Mouse (Mus musculus) forebrain, embryonic 12.5 days (tissue): Measurements from ENCODE around the gene Kif24. TPM values are rescaled to one million over a fixed set of nuclear protein-coding genes. Genes with fewer than 3 reads are reported as not detected.

Source experiments
- ATAC-seq: fragments of 200-750 bp; cut with Nextera tagmentation; 2 replicates; pipeline ENCODE4 v1.8.0; 2017; ENCODE audit warnings: moderate TSS enrichment; ENCODE audit not compliant: low FRiP score
- H3K27ac ChIP-seq: fragments of 300-500 bp; sonication (generic); 2 replicates; pipeline ENCODE4 v1.5.1; 2016; ENCODE audit warnings: mild to moderate bottlenecking
- H3K27me3 ChIP-seq: fragments of 300-500 bp; sonication (generic); 2 replicates; pipeline ENCODE4 v1.6.1; 2016; ENCODE audit warnings: mild to moderate bottlenecking
- H3K36me3 ChIP-seq: fragments of 300-500 bp; sonication (generic); replicated peaks from 2 replicates; pipeline ENCODE4 v1.6.1; 2016; ENCODE audit warnings: mild to moderate bottlenecking
- H3K4me1 ChIP-seq: fragments of 300-500 bp; sonication (generic); 2 replicates; pipeline ENCODE4 v1.6.1; 2016
- H3K4me2 ChIP-seq: fragments of 300-500 bp; sonication (generic); 2 replicates; pipeline ENCODE4 v1.6.1; 2016; ENCODE audit warnings: mild to moderate bottlenecking, moderate library complexity
- H3K4me3 ChIP-seq: fragments of 300-500 bp; sonication (generic); replicated peaks from 2 replicates; pipeline ENCODE4 v1.5.1; 2016; ENCODE audit warnings: mild to moderate bottlenecking
- H3K9ac ChIP-seq: fragments of 300-500 bp; sonication (generic); 2 replicates; pipeline ENCODE4 v1.6.1; 2016; ENCODE audit warnings: mild to moderate bottlenecking
- H3K9me3 ChIP-seq: fragments of 300-500 bp; sonication (generic); 2 replicates; pipeline ENCODE4 v1.6.1; 2016
- WGBS: fragments of 180-500 bp; shearing (Covaris S2); methylation state at CpG from one replicate; pipeline ENCODE4 v1.1.7; 2016; 5-methylcytosine and 5-hydroxymethylcytosine counted together
- polyA plus RNA-seq: library from polyadenylated mRNA; unstranded; fragments of >200 nt; fragmentation: Nextera tagmentation; extraction: Ambion mirVana; gene quantifications from 2 replicates; pipeline ENCODE4 v1.2.1, GENCODE M21; 2016

The Kif24 gene
- polyA plus RNA-seq, 1 experiment from 2014 or later: 14.3 TPM

- Histone ChIP-seq H3K4me3 (no peak overlapping the region), H3K4me2 (no peak overlapping the region), H3K27ac (no peak overlapping the region), H3K27me3 (no peaks in the 10 kb centered on the region), H3K4me1 (peaks cover 15% of the 10 kb centered on the region; the same call in 1 of the 2 replicates), H3K9me3 (no peaks in the 10 kb centered on the region), H3K9ac (no peak overlapping the region), H3K36me3 (peaks cover 12% of the 10 kb centered on the region)
- no peak for ATAC-seq
- 92% methylated on average over 2 of the region's 2 CpGs for WGBS
Observed at GRCm38 (mm10) chr4:41358669-41359068, 106.0 kb downstream of the Kif24 start.

- Histone ChIP-seq H3K4me3 (no peak overlapping the region), H3K36me3 (peaks cover 25% of the 10 kb centered on the region), H3K27me3 (no peaks in the 10 kb centered on the region), H3K4me1 (peaks cover 15% of the 10 kb centered on the region; the same call in 1 of the 2 replicates), H3K27ac (no peak overlapping the region), H3K9me3 (no peaks in the 10 kb centered on the region), H3K4me2 (no peak overlapping the region), H3K9ac (no peak overlapping the region)
- WGBS: 15% methylated on average over 2 of the region's 2 CpGs
- peak; percentile 67; the same call in 1 of the 2 replicates for ATAC-seq
Observed at GRCm38 (mm10) chr4:41357154-41357553, 107.5 kb downstream of the Kif24 start.

GRCm38 (mm10) chr4:41353265-41353664 is 111.4 kb downstream of the Kif24 start:
- ATAC-seq: no peak
- 95% methylated on average over 1 of the region's 1 CpGs for WGBS
- Histone ChIP-seq H3K4me3 (no peak overlapping the region), H3K9me3 (no peaks in the 10 kb centered on the region), H3K9ac (no peak overlapping the region), H3K36me3 (peaks cover 29% of the 10 kb centered on the region), H3K27ac (no peak overlapping the region), H3K4me1 (peaks cover 23% of the 10 kb centered on the region), H3K4me2 (no peak overlapping the region), H3K27me3 (no peaks in the 10 kb centered on the region)

GRCm38 (mm10) chr4:41352758-41353157 is 111.9 kb downstream of the Kif24 start:
- Histone ChIP-seq H3K4me1 (peaks cover 28% of the 10 kb centered on the region), H3K36me3 (peaks cover 28% of the 10 kb centered on the region), H3K9me3 (no peaks in the 10 kb centered on the region), H3K9ac (no peak overlapping the region), H3K4me2 (no peak overlapping the region), H3K27me3 (no peaks in the 10 kb centered on the region), H3K27ac (no peak overlapping the region), H3K4me3 (no peak overlapping the region)
- no peak for ATAC-seq
- 95% methylated on average over 4 of the region's 4 CpGs for WGBS

GRCm38 (mm10) chr4:41349199-41349591 is 115.5 kb downstream of the Kif24 start:
- Histone ChIP-seq H3K27me3 (no peaks in the 10 kb centered on the region), H3K9me3 (no peaks in the 10 kb centered on the region), H3K4me1 (peaks cover 14% of the 10 kb centered on the region), H3K9ac (peak overlapping the region; percentile 79), H3K36me3 (peaks cover 17% of the 10 kb centered on the region; the same call in 1 of the 2 replicates), H3K27ac (peak overlapping the region; percentile 93), H3K4me3 (peak overlapping the region; percentile 78), H3K4me2 (peak overlapping the region; percentile 66)
- peak; percentile 85 for ATAC-seq
- under 1% methylated on average over 27 of the region's 28 CpGs for WGBS

- Histone ChIP-seq H3K27me3 (no peaks in the 10 kb centered on the region), H3K9me3 (no peaks in the 10 kb centered on the region), H3K27ac (peak within 1 kb of the TSS; percentile 93), H3K36me3 (peaks cover 17% of the 10 kb centered on the region; the same call in 1 of the 2 replicates), H3K4me2 (peak within 1 kb of the TSS; percentile 66), H3K4me3 (peak within 1 kb of the TSS; percentile 78), H3K9ac (peak within 1 kb of the TSS; percentile 79), H3K4me1 (peaks cover 14% of the 10 kb centered on the region)
- under 1% methylated on average over 31 of the region's 31 CpGs for WGBS
- ATAC-seq: peak; percentile 98
Observed at GRCm38 (mm10) chr4:41348584-41349198, 116.0 kb downstream of the Kif24 start, which contains the start of gene Ubap1. Gene Ubap1 (plus strand): TSS chr4:41348996.

GRCm38 (mm10) chr4:41347839-41348238 is 116.8 kb downstream of the Kif24 start:
- ATAC-seq: no peak

GRCm38 (mm10) chr4:41346011-41346410 is 118.7 kb downstream of the Kif24 start:
- Histone ChIP-seq H3K4me3 (no peak overlapping the region), H3K4me2 (no peak overlapping the region), H3K27me3 (no peaks in the 10 kb centered on the region), H3K36me3 (peaks cover 2% of the 10 kb centered on the region; the same call in 1 of the 2 replicates), H3K4me1 (peaks cover 13% of the 10 kb centered on the region), H3K9me3 (no peaks in the 10 kb centered on the region), H3K27ac (no peak overlapping the region), H3K9ac (no peak overlapping the region)
- ATAC-seq: no peak
- WGBS: 77% methylated on average over 2 of the region's 2 CpGs

More at GRCm38 (mm10) chr4:41347839-41348238, 116.8 kb downstream of the Kif24 start:
- Histone ChIP-seq H3K36me3 (peaks cover 11% of the 10 kb centered on the region; the same call in 1 of the 2 replicates), H3K27ac (no peak overlapping the region), H3K4me3 (no peak overlapping the region), H3K27me3 (no peaks in the 10 kb centered on the region), H3K9me3 (no peaks in the 10 kb centered on the region), H3K4me2 (peak overlapping the region; percentile 47; the same call in 1 of the 2 replicates), H3K4me1 (peaks cover 14% of the 10 kb centered on the region), H3K9ac (no peak overlapping the region)
- WGBS: 51% methylated on average over 4 of the region's 5 CpGs

GRCm38 (mm10) chr4:41340912-41341550 is 123.7 kb downstream of the Kif24 start:
- Histone ChIP-seq H3K4me3 (no peak overlapping the region), H3K27ac (no peak overlapping the region), H3K9me3 (no peaks in the 10 kb centered on the region), H3K36me3 (no peaks in the 10 kb centered on the region), H3K4me1 (no peaks in the 10 kb centered on the region), H3K27me3 (0 out of 2 replicates have a peak, but pooled peaks cover 2% of the 10 kb centered on the region), H3K4me2 (no peak overlapping the region), H3K9ac (no peak overlapping the region)
- no peak for ATAC-seq
- 82% methylated on average over 11 of the region's 11 CpGs for WGBS

Other genes starting within 250 kb of the Kif24 start
- 82.6 and 97.6 TPM in 2 replicates for gene Ubap2, start 189.7 kb downstream of the Kif24 start, polyA plus RNA-seq
- 70.9 and 78.6 TPM in 2 replicates for gene Dcaf12, start 150.0 kb downstream of the Kif24 start, polyA plus RNA-seq
- 79.7 and 80.4 TPM in 2 replicates for gene Ubap1, start 115.9 kb downstream of the Kif24 start, polyA plus RNA-seq
- 64.0 and 68.2 TPM in 2 replicates for gene Nudt2, start 264 bp upstream of the Kif24 start, polyA plus RNA-seq
- gene AI464131, start 38.2 kb upstream of the Kif24 start, polyA plus RNA-seq: 6.3 and 7.8 TPM in 2 replicates
- 7.2 and 10.5 TPM in 2 replicates for gene 1110017D15Rik, start 52.4 kb upstream of the Kif24 start, polyA plus RNA-seq
- gene Fam219a, start 104.7 kb upstream of the Kif24 start, polyA plus RNA-seq: 9.3 and 10.1 TPM in 2 replicates
- gene Dnaic1, start 104.9 kb upstream of the Kif24 start, polyA plus RNA-seq: 1.5 TPM in 2 replicates
- gene Enho, start 175.4 kb upstream of the Kif24 start, polyA plus RNA-seq: 43.2 and 44.7 TPM in 2 replicates
- gene Cntfr, start 232.2 kb upstream of the Kif24 start, polyA plus RNA-seq: 21.9 and 28.3 TPM in 2 replicates
- 56.6 and 62.1 TPM in 2 replicates for gene Il11ra1, start 235.1 kb upstream of the Kif24 start, polyA plus RNA-seq
- 77.0 and 79.1 TPM in 2 replicates for gene Rpp25l, start 248.6 kb upstream of the Kif24 start, polyA plus RNA-seq